Mouse (Mus musculus): ENCODE measurements around the gene Pmpca.

Gene Pmpca

DNA sequence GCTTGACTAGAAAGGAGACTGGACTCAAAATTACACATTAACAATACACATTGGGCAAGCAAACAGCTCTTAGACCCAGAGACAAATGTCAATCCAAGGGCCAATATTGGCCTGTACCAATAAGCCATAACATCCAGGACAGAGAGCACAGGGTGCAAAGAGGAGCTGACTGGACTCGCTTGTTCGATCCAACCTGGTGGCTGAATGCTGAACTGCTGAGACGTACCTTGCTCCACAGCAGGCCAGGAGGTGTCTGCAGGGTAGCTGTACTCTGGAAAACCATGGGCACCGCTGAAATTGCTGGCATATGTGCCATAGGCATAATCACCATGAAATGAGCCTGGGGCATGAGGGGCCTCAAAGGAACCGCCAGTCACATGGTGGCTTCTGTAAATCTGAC is 40.7 kb downstream of the Pmpca start:
- in situ Hi-C loops (cut with MboI): loop anchor here (25.0 kb wide), 1 partner anchor 482 kb away; the partner anchor contains the start of genes Med22, Rpl7a, Surf1 and Surf2

DNA sequence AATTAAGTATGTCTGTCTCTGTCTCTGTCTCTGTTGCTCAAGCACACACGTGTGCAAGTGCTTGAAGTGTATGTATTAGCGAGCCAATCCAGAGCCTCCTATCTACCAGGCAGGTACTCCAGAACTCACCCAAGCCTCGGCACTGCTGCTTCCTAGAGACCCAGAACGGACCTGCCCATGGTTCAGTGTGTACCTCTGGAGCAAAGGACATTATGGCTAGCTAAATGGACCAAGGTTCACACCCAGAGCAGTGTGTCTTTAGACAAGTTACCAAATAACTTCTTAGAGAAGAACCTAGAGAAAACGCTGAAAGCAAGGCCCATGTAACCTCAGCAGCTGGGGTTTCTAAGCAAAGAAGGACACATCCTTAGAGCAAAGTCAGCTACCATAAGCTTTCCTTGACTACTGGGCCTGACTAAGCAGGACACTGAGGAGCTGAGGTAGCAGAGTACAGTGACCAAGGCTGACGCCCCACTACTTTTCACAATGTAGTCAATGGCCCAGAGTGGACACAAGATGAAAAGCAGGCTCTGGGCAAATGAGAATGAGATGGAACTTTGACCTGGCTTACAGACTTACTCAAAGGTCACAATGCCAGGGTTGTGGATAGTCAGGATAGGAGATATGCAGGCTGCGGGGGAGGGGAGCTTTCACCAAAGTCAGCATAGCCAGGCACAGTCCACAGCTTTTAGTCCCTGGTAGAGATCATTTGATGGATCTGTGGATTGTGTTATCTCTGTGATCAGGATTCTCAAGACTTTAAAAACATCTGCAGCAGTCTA is 45.8 kb downstream of the Pmpca start:
- in situ Hi-C loops (cut with MboI): loop anchor here (25.0 kb wide), 1 partner anchor 477 kb away; the partner anchor contains the start of genes Med22, Rpl7a, Surf1 and Surf2

DNA sequence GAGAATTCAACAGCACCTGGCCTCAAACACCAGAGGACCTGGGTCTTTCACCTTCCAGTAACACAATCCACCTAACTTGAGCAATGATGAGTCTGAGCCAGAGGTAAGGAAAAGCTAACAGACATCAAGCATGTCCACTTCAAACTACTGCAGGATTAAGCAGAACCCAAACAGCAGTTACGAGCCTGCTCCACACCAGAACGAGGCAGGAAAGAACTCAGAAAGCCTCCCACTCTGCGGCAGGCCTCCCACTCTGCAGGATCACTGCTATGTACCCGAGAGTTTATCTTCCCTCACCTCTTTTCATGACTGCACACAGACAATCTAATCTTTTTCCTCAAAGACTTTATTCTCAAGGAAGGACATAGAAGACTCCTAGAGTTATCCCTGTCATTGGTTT is 48.1 kb downstream of the Pmpca start:
- in situ Hi-C loops (cut with MboI): loop anchor here (25.0 kb wide), 1 partner anchor 475 kb away; the partner anchor contains the start of genes Med22, Rpl7a, Surf1 and Surf2

DNA sequence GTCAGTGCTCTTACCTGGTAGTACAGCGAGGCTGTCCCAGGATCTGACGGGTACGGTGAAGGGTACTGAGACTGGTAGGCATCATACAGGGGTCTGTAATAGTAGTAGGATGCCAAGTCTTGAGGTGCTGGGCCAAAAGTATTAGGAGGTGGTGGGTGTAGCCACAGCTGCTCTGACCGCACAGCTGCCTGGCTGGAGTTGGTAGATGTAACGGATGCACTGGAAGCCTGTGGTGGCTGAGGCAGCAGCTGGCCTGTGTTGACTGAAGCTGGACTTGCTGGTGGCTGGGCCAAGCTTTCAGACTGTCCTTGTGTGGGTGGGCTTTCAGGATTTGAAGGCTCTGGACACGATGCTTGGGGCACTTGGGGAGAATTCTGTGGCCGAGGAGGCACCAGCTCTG is 49.2 kb downstream of the Pmpca start:
- in situ Hi-C loops (cut with MboI): loop anchor here (25.0 kb wide), 1 partner anchor 474 kb away; the partner anchor contains the start of genes Med22, Rpl7a, Surf1 and Surf2

DNA sequence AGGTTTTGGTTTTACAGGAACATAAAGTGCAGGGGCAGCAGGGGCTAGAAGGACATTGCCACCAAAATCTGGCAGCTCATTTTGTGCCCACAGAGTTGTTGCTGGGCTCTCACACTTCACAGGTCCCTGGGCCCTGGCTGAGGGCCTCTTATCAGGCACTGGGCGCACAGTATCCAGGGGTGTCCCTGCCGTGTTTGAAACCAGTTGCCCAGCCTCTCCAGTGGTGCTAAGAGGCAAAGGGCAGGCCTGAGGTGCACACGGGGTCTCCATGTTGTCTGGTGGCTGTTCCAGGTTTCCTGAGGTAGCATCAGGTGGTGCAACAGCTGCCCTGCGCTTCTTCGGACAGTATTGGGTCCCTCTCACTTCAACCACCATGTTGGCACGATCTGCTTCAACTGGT is 50.5 kb downstream of the Pmpca start:
- in situ Hi-C loops (cut with MboI): loop anchor here (25.0 kb wide), 1 partner anchor 473 kb away; the partner anchor contains the start of genes Med22, Rpl7a, Surf1 and Surf2

DNA sequence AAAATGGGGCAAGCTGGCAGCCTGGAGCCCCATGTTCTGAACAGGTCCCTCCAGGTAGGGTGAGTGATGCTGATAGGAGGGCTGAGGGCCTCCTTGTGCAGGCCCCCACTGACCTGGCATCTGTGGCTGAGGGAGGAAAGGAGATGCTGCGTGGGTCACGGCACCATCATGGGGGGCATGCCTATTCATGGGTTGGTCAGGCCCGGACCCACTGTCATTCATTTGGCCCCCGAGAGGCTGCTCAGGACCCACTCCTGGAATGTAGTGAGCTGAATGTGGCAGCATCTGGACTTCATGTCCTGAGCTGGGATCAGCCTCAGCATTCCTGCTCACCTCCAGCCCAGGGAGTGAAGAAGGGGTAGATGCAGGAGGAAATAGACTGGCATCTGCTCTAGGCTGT is 52.1 kb downstream of the Pmpca start:
- in situ Hi-C loops (cut with MboI): loop anchor here (25.0 kb wide), 1 partner anchor 471 kb away; the partner anchor contains the start of genes Med22, Rpl7a, Surf1 and Surf2

DNA sequence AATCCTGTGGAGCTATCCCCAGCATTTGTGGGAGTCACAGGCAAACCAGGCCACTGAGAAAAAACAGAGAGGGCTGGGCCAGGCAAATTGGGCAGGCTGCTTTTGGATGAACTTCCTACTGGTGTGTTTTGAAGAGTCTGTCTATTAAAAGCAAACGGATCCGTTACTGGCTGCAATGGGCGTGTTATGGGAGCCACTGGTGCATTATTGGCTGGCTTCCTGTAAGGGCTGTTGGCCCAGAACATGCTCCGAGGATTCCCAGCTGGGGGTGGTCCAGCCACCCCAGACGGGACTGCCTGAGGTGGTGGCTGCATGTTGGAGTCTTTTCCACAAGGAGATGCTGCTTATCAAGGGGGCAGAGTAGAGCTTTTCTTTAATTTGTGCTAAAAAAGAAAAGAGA is 52.5 kb downstream of the Pmpca start:
- in situ Hi-C loops (cut with MboI): loop anchor here (25.0 kb wide), 1 partner anchor 471 kb away; the partner anchor contains the start of genes Med22, Rpl7a, Surf1 and Surf2

DNA sequence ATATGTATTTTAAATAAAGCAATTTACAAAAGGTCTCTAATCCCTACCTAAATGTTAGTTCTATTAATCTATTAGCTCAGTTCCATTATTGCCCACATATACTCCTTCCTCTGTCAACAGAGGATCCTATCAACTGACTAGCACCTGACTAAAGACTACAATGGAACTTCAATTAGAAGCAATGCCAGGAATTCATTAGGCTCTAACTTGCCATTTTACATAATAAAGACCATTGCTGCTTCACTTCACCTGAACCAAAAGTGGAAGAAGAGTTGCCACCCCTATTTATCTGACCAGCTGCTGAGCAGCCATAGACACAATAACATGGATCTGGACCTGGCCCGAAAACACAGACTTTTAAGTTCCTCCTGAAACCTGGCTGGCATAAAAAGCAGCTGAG is 53.7 kb downstream of the Pmpca start:
- in situ Hi-C loops (cut with MboI): loop anchor here (25.0 kb wide), 1 partner anchor 469 kb away; the partner anchor contains the start of genes Med22, Rpl7a, Surf1 and Surf2

DNA sequence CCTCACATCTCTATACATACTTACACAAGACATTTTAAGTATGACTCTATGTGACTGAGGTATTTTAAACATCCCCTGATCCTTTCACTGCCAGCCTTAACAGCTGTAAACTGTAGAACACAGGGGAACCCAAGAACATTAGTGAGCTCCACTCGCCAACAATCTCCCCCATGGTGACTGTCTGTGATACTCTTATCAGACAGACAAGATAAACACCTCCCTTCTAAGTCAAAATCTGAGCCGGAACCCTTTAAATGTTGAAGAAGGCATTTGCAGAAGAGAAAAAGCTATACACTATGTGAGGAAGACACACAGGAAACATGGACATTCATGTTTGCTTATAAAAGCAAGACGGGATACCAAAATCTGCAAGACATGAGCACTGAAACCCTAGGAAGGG is 54.7 kb downstream of the Pmpca start:
- in situ Hi-C loops (cut with MboI): loop anchor here (25.0 kb wide), 1 partner anchor 468 kb away; the partner anchor contains the start of genes Med22, Rpl7a, Surf1 and Surf2

DNA sequence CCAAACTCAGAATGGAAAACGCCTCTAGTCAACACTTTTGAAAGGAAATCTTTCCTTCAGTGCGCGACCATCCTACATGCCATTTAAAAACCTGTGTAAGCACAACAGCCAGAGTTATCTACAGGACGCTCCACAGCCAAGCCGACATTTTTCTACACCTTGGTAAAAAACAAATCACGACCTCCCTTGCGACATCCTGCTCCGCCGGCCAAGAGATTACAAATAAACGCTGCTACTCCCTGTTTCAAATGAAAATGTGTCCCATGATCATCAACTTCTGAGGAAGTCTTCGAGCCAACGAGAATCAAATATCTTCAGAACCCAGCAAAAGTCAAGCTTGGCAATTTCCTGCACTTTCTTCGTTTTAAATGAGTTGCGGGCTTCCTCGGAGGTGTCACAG is 55.2 kb downstream of the Pmpca start:
- in situ Hi-C loops (cut with MboI): loop anchor here (25.0 kb wide), 1 partner anchor 468 kb away; the partner anchor contains the start of genes Med22, Rpl7a, Surf1 and Surf2

DNA sequence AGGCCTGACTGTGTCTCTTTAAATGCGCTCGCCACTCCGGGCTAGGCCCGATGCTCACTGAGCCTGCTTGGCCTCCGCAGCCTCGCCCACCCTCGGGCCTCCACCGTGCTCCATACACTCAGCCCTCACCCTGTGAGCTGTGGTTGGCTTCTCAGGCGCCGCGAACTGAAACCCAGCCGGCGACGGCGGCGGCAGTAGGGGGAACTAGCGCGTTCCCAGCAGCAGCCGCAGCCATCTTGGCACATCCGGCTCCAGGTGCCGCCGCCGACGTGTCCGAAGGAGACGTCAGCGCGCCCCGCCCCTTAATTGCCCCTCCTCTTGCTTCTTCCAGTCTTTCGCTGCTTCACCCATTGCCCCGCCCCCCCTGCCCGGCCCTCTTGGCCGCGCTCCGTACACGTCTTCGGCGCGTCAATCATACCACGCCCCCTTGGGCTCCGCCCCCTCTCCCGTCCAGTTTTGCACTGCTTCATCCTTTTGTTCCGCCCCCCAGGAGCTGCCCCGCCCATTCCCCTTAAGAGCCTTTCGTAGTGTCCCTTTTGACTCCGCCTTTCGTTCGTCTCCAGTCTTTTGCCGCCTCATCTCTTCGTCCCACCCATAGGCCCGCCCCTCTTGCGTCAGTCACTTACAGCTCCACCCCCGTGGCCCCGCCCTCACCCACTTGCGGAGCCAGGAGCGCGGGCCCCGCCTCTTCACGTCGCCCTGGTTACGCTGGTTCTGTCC is 56.0 kb downstream of the Pmpca start, which contains the start of gene Sec16a:
Gene Sec16a (minus strand): TSS at position 271 of the 720 bp plus-strand sequence.
- in situ Hi-C loops (cut with MboI): loop anchor here (25.0 kb wide), 1 partner anchor 467 kb away; the partner anchor contains the start of genes Med22, Rpl7a, Surf1 and Surf2

DNA sequence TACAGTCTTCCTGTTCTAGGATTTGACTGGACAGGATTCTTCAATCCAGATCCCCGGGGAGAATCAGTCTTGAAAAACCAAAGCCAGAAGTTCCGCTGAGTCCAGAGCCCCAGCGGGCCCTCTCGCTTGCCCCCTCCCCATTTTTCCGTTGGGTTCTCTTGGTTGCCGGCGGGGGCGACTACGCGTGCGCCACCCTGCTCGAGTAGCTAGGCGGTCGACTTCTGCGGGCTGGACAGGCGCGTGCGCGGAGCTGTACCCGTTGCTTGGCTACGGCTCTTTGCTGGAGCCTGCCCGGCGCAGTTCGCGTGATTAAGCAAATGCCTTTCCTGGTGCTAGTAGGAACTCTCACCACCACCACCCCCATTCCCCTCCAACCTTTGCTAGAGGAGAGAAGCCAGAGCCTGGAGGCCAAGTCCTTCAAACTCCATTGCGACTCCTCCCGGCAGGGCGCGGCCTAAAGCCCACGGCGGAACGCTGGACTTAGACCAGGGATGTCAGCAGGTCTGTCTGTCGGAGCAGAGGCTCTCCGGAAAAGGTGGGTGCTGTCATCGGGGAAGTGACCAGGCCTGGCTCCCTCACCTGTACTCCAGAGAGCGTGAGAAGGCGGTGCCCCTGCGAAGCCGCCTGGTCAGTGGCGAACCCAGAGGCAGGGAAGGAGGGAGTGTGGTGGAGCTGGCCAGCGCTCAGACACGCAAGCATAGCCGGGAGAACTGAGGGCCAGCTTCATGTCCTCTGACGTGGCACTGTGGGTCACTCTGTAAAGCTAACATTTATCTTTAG is 56.7 kb downstream of the Pmpca start:
- in situ Hi-C loops (cut with MboI): loop anchor here (25.0 kb wide), 1 partner anchor 466 kb away; the partner anchor contains the start of genes Med22, Rpl7a, Surf1 and Surf2

DNA sequence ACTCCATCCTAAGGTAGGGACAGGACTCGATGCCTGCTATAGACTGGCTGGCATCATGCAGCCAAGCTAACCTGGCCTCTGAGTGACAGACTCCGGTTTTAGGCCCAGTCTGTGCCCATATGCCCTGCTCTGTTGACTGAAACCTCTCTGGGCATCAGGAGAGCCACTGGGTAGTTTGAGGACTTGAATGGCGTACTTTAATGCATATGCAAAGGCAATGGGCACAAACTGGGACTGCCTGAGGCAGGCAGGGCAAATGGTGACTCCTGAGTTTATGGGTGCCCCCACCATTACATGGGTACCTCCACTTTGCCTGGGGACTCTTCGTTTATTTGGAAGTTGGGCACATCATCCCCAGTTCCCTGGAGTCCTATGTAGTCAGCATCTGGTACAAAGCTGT is 57.5 kb downstream of the Pmpca start:
- in situ Hi-C loops (cut with MboI): loop anchor here (25.0 kb wide), 1 partner anchor 466 kb away; the partner anchor contains the start of genes Med22, Rpl7a, Surf1 and Surf2

All from mature B cell (primary cell).